Mouse (Mus musculus) MEL (cell line): Measurements from ENCODE around the gene Stim1. TPM values are rescaled to one million over a fixed set of nuclear protein-coding genes. Genes with fewer than 3 reads are reported as not detected.

ENCODE experiments used
- DNase-seq: peaks from one replicate; pipeline ENCODE4 v3.0.0; 2011; ENCODE audit warnings: low read depth, low spot score
- H3K27ac ChIP-seq: 2 replicates; pipeline ENCODE4 v1.5.1; 2012; ENCODE audit warnings: low read depth, mild to moderate bottlenecking, control low read depth, low read length, moderate library complexity; ENCODE audit not compliant: control insufficient read depth
- H3K27me3 ChIP-seq, 2 experiments: fragments of 150-350 bp in 1 of 2; sonication (generic) in 1 of 2; 2 replicates each; pipeline ENCODE4 v1.6.1; 2012; ENCODE audit warnings: low read length in 2 of 2, mild to moderate bottlenecking in 2 of 2, improper control_type of control experiment in 1 of 2, moderate library complexity in 1 of 2; ENCODE audit not compliant: insufficient read depth in 2 of 2, control insufficient read depth in 1 of 2
- H3K36me3 ChIP-seq, 2 experiments: 2 replicates each; pipeline ENCODE4 v1.6.1; 2012 to 2014; ENCODE audit warnings: low read length in 2 of 2, improper control_type of control experiment in 1 of 2, inconsistent platforms in 1 of 2, mild to moderate bottlenecking in 1 of 2; ENCODE audit not compliant: insufficient read depth in 2 of 2, control insufficient read depth in 1 of 2
- H3K4me1 ChIP-seq, 2 experiments: fragments of 150-350 bp in 1 of 2; sonication (generic) in 1 of 2; 2 replicates each; pipeline ENCODE4 v1.6.1; 2012; ENCODE audit warnings: low read length in 2 of 2, improper control_type of control experiment in 1 of 2, mild to moderate bottlenecking in 1 of 2; ENCODE audit not compliant: insufficient read depth in 2 of 2, control insufficient read depth in 1 of 2
- H3K4me3 ChIP-seq, 2 experiments: fragments of 150-350 bp in 1 of 2; sonication (generic) in 1 of 2; 2 replicates each; pipeline ENCODE4 v1.5.1; 2012; ENCODE audit warnings: low read depth in 2 of 2, low read length in 2 of 2, mild to moderate bottlenecking in 2 of 2, moderate library complexity in 2 of 2, control low read depth in 1 of 2, improper control_type of control experiment in 1 of 2; ENCODE audit not compliant: control insufficient read depth in 1 of 2, insufficient read depth in 1 of 2
- H3K79me2 ChIP-seq: 2 replicates; pipeline ENCODE4 v1.6.1; 2012; ENCODE audit warnings: mild to moderate bottlenecking, low read length, moderate library complexity; ENCODE audit not compliant: control insufficient read depth, poor library complexity, insufficient read depth
- H3K9ac ChIP-seq: 2 replicates; pipeline ENCODE4 v1.6.1; 2012; ENCODE audit warnings: low read depth, mild to moderate bottlenecking, control low read depth, low read length, moderate library complexity; ENCODE audit not compliant: control insufficient read depth, poor library complexity, severe bottlenecking
- H3K9me3 ChIP-seq: fragments of 150-350 bp; sonication (generic); replicated peaks from 2 replicates; pipeline ENCODE4 v1.6.1; 2012; ENCODE audit warnings: mild to moderate bottlenecking, low read length, improper control_type of control experiment, moderate library complexity; ENCODE audit not compliant: insufficient read depth
- BHLHE40 ChIP-seq: IDR thresholded peaks from 2 replicates; pipeline ENCODE4 v1.6.1; 2012; ENCODE audit warnings: low read depth, mild to moderate bottlenecking, inconsistent platforms, low read length, improper control_type of control experiment, borderline replicate concordance
- CHD1 ChIP-seq: IDR thresholded peaks from 2 replicates; pipeline ENCODE4 v1.6.1; 2012; ENCODE audit warnings: low read depth, mild to moderate bottlenecking, inconsistent platforms, low read length, improper control_type of control experiment
- CHD2 ChIP-seq: IDR thresholded peaks from 2 replicates; pipeline ENCODE4 v1.6.1; 2011; ENCODE audit warnings: low read length, improper control_type of control experiment
- CTCF ChIP-seq, 3 experiments: IDR thresholded peaks in 2 of 3; conservative IDR thresholded peaks in 1 of 3; 2 replicates each; pipeline ENCODE4 v1.5.1; 2011 to 2012; ENCODE audit warnings: low read length in 3 of 3, low read depth in 2 of 3, mild to moderate bottlenecking in 2 of 3, improper control_type of control experiment in 1 of 3, inconsistent platforms in 1 of 3, mixed read lengths in 1 of 3, moderate library complexity in 1 of 3; ENCODE audit not compliant: control insufficient read depth in 1 of 3, insufficient read depth in 1 of 3, poor library complexity in 1 of 3, severe bottlenecking in 1 of 3
- E2F4 ChIP-seq: IDR thresholded peaks from 2 replicates; pipeline ENCODE4 v1.6.1; 2011; ENCODE audit warnings: low read depth, low read length, improper control_type of control experiment, borderline replicate concordance
- ELF1 ChIP-seq: IDR thresholded peaks from 2 replicates; pipeline ENCODE4 v1.6.1; 2014; ENCODE audit warnings: low read depth, mild to moderate bottlenecking, inconsistent platforms, low read length, improper control_type of control experiment, moderate library complexity
- ETS1 ChIP-seq: IDR thresholded peaks from 2 replicates; pipeline ENCODE4 v1.6.1; 2012; ENCODE audit warnings: low read depth, mild to moderate bottlenecking, inconsistent platforms, low read length, improper control_type of control experiment, moderate library complexity
- GABPA ChIP-seq: IDR thresholded peaks from 2 replicates; pipeline ENCODE4 v1.6.1; 2012; ENCODE audit warnings: low read depth, mild to moderate bottlenecking, inconsistent platforms, low read length, improper control_type of control experiment, moderate library complexity
- GATA1 ChIP-seq: IDR thresholded peaks from 2 replicates; pipeline ENCODE4 v1.6.1; 2011; ENCODE audit warnings: low read depth, low read length, improper control_type of control experiment
- HCFC1 ChIP-seq: IDR thresholded peaks from 2 replicates; pipeline ENCODE4 v1.6.1; 2012; ENCODE audit warnings: low read depth, mild to moderate bottlenecking, inconsistent platforms, low read length, improper control_type of control experiment, moderate library complexity
- JUND ChIP-seq: IDR thresholded peaks from 2 replicates; pipeline ENCODE4 v1.6.1; 2011; ENCODE audit warnings: low read depth, mild to moderate bottlenecking, improper control_type of control experiment, low read length
- KAT2A ChIP-seq: conservative IDR thresholded peaks from 2 replicates; pipeline ENCODE4 v1.6.1; 2012; ENCODE audit warnings: low read depth, low read length, improper control_type of control experiment, inconsistent platforms
- MAZ ChIP-seq: IDR thresholded peaks from 2 replicates; pipeline ENCODE4 v1.6.1; 2012; ENCODE audit warnings: low read depth, mild to moderate bottlenecking, inconsistent platforms, low read length, improper control_type of control experiment
- MEF2A ChIP-seq: IDR thresholded peaks from 2 replicates; pipeline ENCODE4 v1.6.1; 2014; ENCODE audit warnings: low read depth, mild to moderate bottlenecking, inconsistent platforms, low read length, improper control_type of control experiment; ENCODE audit not compliant: poor library complexity, insufficient replicate concordance, severe bottlenecking; ENCODE audit errors: extremely low read depth
- MXI1 ChIP-seq: IDR thresholded peaks from 2 replicates; pipeline ENCODE4 v1.6.1; 2011; ENCODE audit warnings: mild to moderate bottlenecking, low read depth, low read length, improper control_type of control experiment
- MYC ChIP-seq: IDR thresholded peaks from 2 replicates; pipeline ENCODE4 v1.6.1; 2011; ENCODE audit warnings: low read depth, mild to moderate bottlenecking, low read length, improper control_type of control experiment, moderate library complexity
- NELFE ChIP-seq: IDR thresholded peaks from 2 replicates; pipeline ENCODE4 v1.6.1; 2011; ENCODE audit warnings: low read depth, low read length, improper control_type of control experiment
- NRF1 ChIP-seq: IDR thresholded peaks from 2 replicates; pipeline ENCODE4 v1.6.1; 2014; ENCODE audit warnings: low read depth, mild to moderate bottlenecking, inconsistent platforms, low read length, improper control_type of control experiment, moderate library complexity; ENCODE audit not compliant: poor library complexity, insufficient read depth, severe bottlenecking
- POLR2A ChIP-seq, 2 experiments: IDR thresholded peaks; 2 replicates each; pipeline ENCODE4 v1.6.1; 2011 to 2012; ENCODE audit warnings: low read length in 2 of 2, mild to moderate bottlenecking in 2 of 2, control low read depth in 1 of 2, improper control_type of control experiment in 1 of 2, low read depth in 1 of 2, moderate library complexity in 1 of 2; ENCODE audit not compliant: control insufficient read depth in 1 of 2, insufficient read depth in 1 of 2, poor library complexity in 1 of 2
- POLR2AphosphoS2 ChIP-seq: IDR thresholded peaks from 2 replicates; pipeline ENCODE4 v1.6.1; 2011; ENCODE audit warnings: low read length, improper control_type of control experiment
- POLR2AphosphoS5 ChIP-seq: IDR thresholded peaks from 2 replicates; pipeline ENCODE4 v1.6.1; 2012; ENCODE audit warnings: low read depth, borderline replicate concordance, mild to moderate bottlenecking, inconsistent platforms, low read length, moderate library complexity, mixed read lengths
- RAD21 ChIP-seq: IDR thresholded peaks from 2 replicates; pipeline ENCODE4 v1.6.1; 2011; ENCODE audit warnings: mild to moderate bottlenecking, low read depth, low read length, improper control_type of control experiment
- RCOR1 ChIP-seq: IDR thresholded peaks from 2 replicates; pipeline ENCODE4 v1.6.1; 2012; ENCODE audit warnings: low read depth, mild to moderate bottlenecking, inconsistent platforms, low read length, improper control_type of control experiment
- SMC3 ChIP-seq: IDR thresholded peaks from 2 replicates; pipeline ENCODE4 v1.6.1; 2011; ENCODE audit warnings: low read depth, low read length, improper control_type of control experiment
- TBP ChIP-seq: IDR thresholded peaks from 2 replicates; pipeline ENCODE4 v1.8.0; 2011; ENCODE audit warnings: low read depth, low read length, improper control_type of control experiment
- TCF12 ChIP-seq: IDR thresholded peaks from 2 replicates; pipeline ENCODE4 v1.6.1; 2014; ENCODE audit warnings: low read depth, mild to moderate bottlenecking, inconsistent platforms, low read length, improper control_type of control experiment, moderate library complexity
- UBTF ChIP-seq: IDR thresholded peaks from 2 replicates; pipeline ENCODE4 v1.6.1; 2012; ENCODE audit warnings: low read depth, mild to moderate bottlenecking, inconsistent platforms, low read length, improper control_type of control experiment, moderate library complexity, borderline replicate concordance; ENCODE audit not compliant: insufficient read depth
- USF1 ChIP-seq: IDR thresholded peaks from 2 replicates; pipeline ENCODE4 v1.6.1; 2014; ENCODE audit warnings: low read depth, mild to moderate bottlenecking, inconsistent platforms, low read length, improper control_type of control experiment, moderate library complexity
- ZKSCAN1 ChIP-seq: IDR thresholded peaks from 2 replicates; pipeline ENCODE4 v1.6.1; 2012; ENCODE audit warnings: low read depth, mild to moderate bottlenecking, inconsistent platforms, low read length, improper control_type of control experiment, moderate library complexity
- ZMIZ1 ChIP-seq: IDR thresholded peaks from 2 replicates; pipeline ENCODE4 v1.6.1; 2012; ENCODE audit warnings: low read depth, mild to moderate bottlenecking, inconsistent platforms, low read length, improper control_type of control experiment, moderate library complexity
- polyA plus RNA-seq, 2 experiments: library from polyadenylated mRNA; stranded (reverse) in 1 of 2; unstranded in 1 of 2; fragments of >175 nt in 1 of 2; fragments of >200 nt in 1 of 2; gene quantifications; 2 replicates each; pipeline versions ENCODE4 v1.2.1 to v1.2.4; 2012; ENCODE audit warnings: low replicate concordance in 2 of 2, low read depth in 1 of 2; ENCODE audit not compliant: insufficient read length in 2 of 2, insufficient read depth in 1 of 2, missing spikeins in 1 of 2
- total RNA-seq: library from RNA; depleted of rRNA; stranded (reverse); fragments of 300-350 nt; gene quantifications from 2 replicates; pipeline ENCODE4 v1.2.3, GENCODE M21; 2012

Gene Stim1
- total and polyA plus RNA-seq, 3 experiments: 26.1 to 65.0 TPM; not detected in 1

GRCm38 (mm10) chr7:102249531-102249895 is 18.1 kb upstream of the Stim1 start:
- TF ChIP-seq RCOR1 (no peak), POLR2AphosphoS2 (no peak), NELFE (no peak), JUND (no peak), USF1 (no peak), KAT2A (no peak), POLR2A (IDR thresholded peaks at IDR 0.05; ENCODE audit: control insufficient read depth in 1 of 2, insufficient read depth in 1 of 2, low read depth in 1 of 2, low read length in 2 of 2, poor library complexity in 1 of 2) (no peak), UBTF (0 out of 2 replicates have a peak, but pooled peaks have one; percentile 20), BHLHE40 (no peak), TBP (no peak), ELF1 (no peak), CHD2 (no peak), HCFC1 (0 out of 2 replicates have a peak, but pooled peaks have one; percentile 34), ETS1 (no peak), CHD1 (no peak), MAZ (no peak), ZKSCAN1 (no peak), MXI1 (peak; percentile 12; the same call in 1 of the 2 replicates), ZMIZ1 (no peak), GABPA (no peak)
- TF ChIP-seq, all 39 proteins: peak for 3
- peaks cover 26 to 61% of the 10 kb centered on the region in 2 experiments for H3K4me1 ChIP-seq
- H3K9ac ChIP-seq: peak overlapping the region; percentile 97
- DNase-seq: peak; percentile 75
- H3K9me3 ChIP-seq: no peaks in the 10 kb centered on the region
- peak overlapping the region; percentile 83 to 97 for H3K4me3 ChIP-seq
- H3K27ac ChIP-seq: peak overlapping the region; percentile 99
- peaks cover 0 to 55% of the 10 kb centered on the region in 2 experiments; a peak in 2 of 4 replicates for H3K36me3 ChIP-seq
- H3K79me2 ChIP-seq: peaks cover 63% of the 10 kb centered on the region
- H3K27me3 ChIP-seq: no peaks in the 10 kb centered on the region

GRCm38 (mm10) chr7:102249896-102250630 is 17.5 kb upstream of the Stim1 start:
- Histone ChIP-seq H3K79me2 (peaks cover 57% of the 10 kb centered on the region), H3K4me3 (peak overlapping the region; percentile 83 to 97), H3K36me3 (peaks cover 0 to 50% of the 10 kb centered on the region in 2 experiments; a peak in 2 of 4 replicates), H3K4me1 (peaks cover 23 to 55% of the 10 kb centered on the region in 2 experiments), H3K27ac (peak overlapping the region; percentile 99), H3K9ac (peak overlapping the region; percentile 97), H3K9me3 (no peaks in the 10 kb centered on the region), H3K27me3 (no peaks in the 10 kb centered on the region)
- no peak for DNase-seq
- TF ChIP-seq ZKSCAN1 (no peak), NELFE (peak; percentile 71), MYC (no peak), POLR2AphosphoS5 (no peak), POLR2A (IDR thresholded peaks at IDR 0.05; ENCODE audit: control insufficient read depth in 1 of 2, insufficient read depth in 1 of 2, low read depth in 1 of 2, low read length in 2 of 2, poor library complexity in 1 of 2) (peak in 1 of 2 experiments; percentile 56; a peak in 3 of 4 replicates), RAD21 (no peak), GATA1 (no peak), MEF2A (no peak), CHD1 (no peak), CTCF (IDR thresholded peaks at IDR 0.05 in 2 of 3, conservative IDR thresholded peaks at IDR 0.05 in 1 of 3; ENCODE audit: control insufficient read depth in 1 of 3, insufficient read depth in 1 of 3, low read depth in 2 of 3, low read length in 3 of 3, poor library complexity in 1 of 3, severe bottlenecking in 1 of 3) (no peak), NRF1 (no peak), USF1 (no peak), ETS1 (no peak), TCF12 (no peak; the same call in 1 of the 2 replicates), TBP (0 out of 2 replicates have a peak, but pooled peaks have one; percentile 15), SMC3 (no peak), E2F4 (no peak)
